Mouse (Mus musculus): ENCODE measurements around the gene Dock6.
"Not testable (repeated sequence)": the region's sequence is repeated elsewhere in the genome, so short reads cannot be mapped to it uniquely, and the experiment has no call there.

Gene Dock6

GRCm38 (mm10) chr9:21852128-21853091 is at the start of gene Dock6:
TSS of gene Dock6 (minus strand) at chr9:21852635.
- DNase-seq (ENCODE audit: low spot score), result peak; percentile 88

- peak; percentile 41 for DNase-seq (ENCODE audit: low spot score)
Observed at GRCm38 (mm10) chr9:21901223-21901820, 48.9 kb upstream of the Dock6 start.

- no peak for DNase-seq (ENCODE audit: low spot score)
Observed at GRCm38 (mm10) chr9:21889229-21889628, 36.8 kb upstream of the Dock6 start.

- DNase-seq (ENCODE audit: low spot score), result no peak
Observed at GRCm38 (mm10) chr9:21876601-21877000, 24.2 kb upstream of the Dock6 start.

- DNase-seq (ENCODE audit: low spot score), result no peak
Observed at GRCm38 (mm10) chr9:21872204-21872603, 19.8 kb upstream of the Dock6 start.

GRCm38 (mm10) chr9:21870879-21871524 is 18.6 kb upstream of the Dock6 start:
- DNase-seq (ENCODE audit: low spot score), result peak; percentile 47

GRCm38 (mm10) chr9:21869290-21869689 is 16.9 kb upstream of the Dock6 start:
- DNase-seq (ENCODE audit: low spot score), result peak; percentile 44

- no peak for DNase-seq (ENCODE audit: low spot score)
Observed at GRCm38 (mm10) chr9:21867726-21868125, 15.3 kb upstream of the Dock6 start.

- DNase-seq (ENCODE audit: low spot score), result no peak
Observed at GRCm38 (mm10) chr9:21866641-21867040, 14.2 kb upstream of the Dock6 start.

- no peak for DNase-seq (ENCODE audit: low spot score)
Observed at GRCm38 (mm10) chr9:21865673-21866398, 13.4 kb upstream of the Dock6 start.

GRCm38 (mm10) chr9:21862181-21862580 is 9.7 kb upstream of the Dock6 start:
- no peak for DNase-seq (ENCODE audit: low spot score)

GRCm38 (mm10) chr9:21860349-21860748 is 7.9 kb upstream of the Dock6 start:
- DNase-seq (ENCODE audit: low spot score), result not testable (repeated sequence)

- DNase-seq (ENCODE audit: low spot score), result no peak
Observed at GRCm38 (mm10) chr9:21859606-21860005, 7.2 kb upstream of the Dock6 start.

- DNase-seq (ENCODE audit: low spot score), result no peak
Observed at GRCm38 (mm10) chr9:21858084-21858483, 5.6 kb upstream of the Dock6 start.

GRCm38 (mm10) chr9:21857501-21857900 is 5.1 kb upstream of the Dock6 start:
- DNase-seq (ENCODE audit: low spot score), result no peak

GRCm38 (mm10) chr9:21854894-21855293 is 2.5 kb upstream of the Dock6 start:
- DNase-seq (ENCODE audit: low spot score), result peak; percentile 41

GRCm38 (mm10) chr9:21853961-21854360 is 1.5 kb upstream of the Dock6 start:
- no peak for DNase-seq (ENCODE audit: low spot score)

- no peak for DNase-seq (ENCODE audit: low spot score)
Observed at GRCm38 (mm10) chr9:21851084-21851483, 1.4 kb downstream of the Dock6 start.

- no peak for DNase-seq (ENCODE audit: low spot score)
Observed at GRCm38 (mm10) chr9:21849691-21850677, 2.5 kb downstream of the Dock6 start.

- no peak for DNase-seq (ENCODE audit: low spot score)
Observed at GRCm38 (mm10) chr9:21847926-21848325, 4.5 kb downstream of the Dock6 start.

- DNase-seq (ENCODE audit: low spot score), result no peak
Observed at GRCm38 (mm10) chr9:21847425-21847824, 5.0 kb downstream of the Dock6 start.

Data from urinary bladder, postnatal 25 days (tissue).